Mouse (Mus musculus): Measurements from ENCODE around the gene Pnkd. TPM values are rescaled to one million over a fixed set of nuclear protein-coding genes. Genes with fewer than 3 reads are reported as not detected.
A peak's percentile ranks its signal among the peaks of the same experiment; 100 is the strongest.
"Not testable (repeated sequence)": the region's sequence is repeated elsewhere in the genome, so short reads cannot be mapped to it uniquely, and the experiment has no call there.

Gene Pnkd
- total RNA-seq, 2 experiments from 2014 or later: 116 to 139 TPM

- no peak for DNase-seq
Observed at GRCm38 (mm10) chr1:74278538-74278937, 6.2 kb upstream of the Pnkd start, which contains the start of gene Gpbar1. Gene Gpbar1 (plus strand): TSS chr1:74278550.

- no peak for DNase-seq
Observed at GRCm38 (mm10) chr1:74278988-74279387, 5.7 kb upstream of the Pnkd start.

GRCm38 (mm10) chr1:74280591-74281325 is 4.0 kb upstream of the Pnkd start:
- no peak for DNase-seq

- DNase-seq: no peak
Observed at GRCm38 (mm10) chr1:74281372-74281771, 3.4 kb upstream of the Pnkd start.

- no peak for DNase-seq
Observed at GRCm38 (mm10) chr1:74281886-74282285, 2.8 kb upstream of the Pnkd start.

GRCm38 (mm10) chr1:74282896-74283625 is 1.7 kb upstream of the Pnkd start:
- no peak for DNase-seq

GRCm38 (mm10) chr1:74283686-74284463 is 855 bp upstream of the Pnkd start:
- peak; percentile 83 for DNase-seq

GRCm38 (mm10) chr1:74285212-74286010 is 681 bp downstream of the Pnkd start:
- DNase-seq: no peak

GRCm38 (mm10) chr1:74286869-74287607 is 2.3 kb downstream of the Pnkd start:
- DNase-seq: not testable (repeated sequence)

GRCm38 (mm10) chr1:74288327-74288726 is 3.6 kb downstream of the Pnkd start:
- DNase-seq: no peak

GRCm38 (mm10) chr1:74289248-74289647 is 4.5 kb downstream of the Pnkd start:
- DNase-seq: no peak

- DNase-seq: no peak
Observed at GRCm38 (mm10) chr1:74289740-74290139, 5.0 kb downstream of the Pnkd start.

- no peak for DNase-seq
Observed at GRCm38 (mm10) chr1:74290141-74290540, 5.4 kb downstream of the Pnkd start.

- no peak for DNase-seq
Observed at GRCm38 (mm10) chr1:74292331-74293020, 7.7 kb downstream of the Pnkd start.

- no peak for DNase-seq
Observed at GRCm38 (mm10) chr1:74293306-74293960, 8.7 kb downstream of the Pnkd start.

GRCm38 (mm10) chr1:74294090-74294643 is 9.4 kb downstream of the Pnkd start:
- no peak for DNase-seq

- DNase-seq: no peak
Observed at GRCm38 (mm10) chr1:74294733-74295455, 10.2 kb downstream of the Pnkd start.

GRCm38 (mm10) chr1:74295456-74296171 is 10.9 kb downstream of the Pnkd start:
- DNase-seq: peak; percentile 93

Data from adrenal gland, postnatal 10 days (tissue).